Mouse (Mus musculus): ENCODE results near the gene Dpy30. TPM values are rescaled to one million over a fixed set of nuclear protein-coding genes. Genes with fewer than 3 reads are reported as not detected.

Gene Dpy30
- total RNA-seq, 2 experiments from 2014 or later = 73.7 to 74.0 TPM

- intact Hi-C loops (cut with DNase I) = no loop called here
- DNase-seq = no peak
Observed at GRCm38 (mm10) chr17:74265636-74266035, 58.1 kb downstream of the Dpy30 start.

- DNase-seq = peak; percentile 12
- intact Hi-C loops (cut with DNase I) = no loop called here
Observed at GRCm38 (mm10) chr17:74265156-74265505, 58.6 kb downstream of the Dpy30 start.

GRCm38 (mm10) chr17:74264333-74265155, 59.2 kb downstream of the Dpy30 start:
- DNase-seq = no peak
- intact Hi-C loops (cut with DNase I) = no loop called here

- intact Hi-C loops (cut with DNase I) = no loop called here
- no peak for DNase-seq
Observed at GRCm38 (mm10) chr17:74262415-74262814, 61.3 kb downstream of the Dpy30 start.

Other genes with a start within 250 kb of the Dpy30 start
- gene Memo1, start 28.4 kb downstream of the Dpy30 start, total RNA-seq (2021) = 10 to 100 TPM; 72.2 to 80.8 TPM
- 100 to 1,000 TPM; 131 to 141 TPM for gene Spast, start 15.0 kb upstream of the Dpy30 start, total RNA-seq (2021)
- 10 to 100 TPM; 15.8 to 19.6 TPM for gene Slc30a6, start 71.7 kb upstream of the Dpy30 start, total RNA-seq (2021)
- gene Nlrc4, start 135.2 kb upstream of the Dpy30 start, total RNA-seq (2021) = under 1 TPM; 0.10 to 0.18 TPM
- gene Yipf4, start 165.5 kb upstream of the Dpy30 start, total RNA-seq (2021) = 10 to 100 TPM; 40.2 to 40.9 TPM
- 100 to 1,000 TPM; 168 to 170 TPM for gene Birc6, start 204.4 kb upstream of the Dpy30 start, total RNA-seq (2021)